Comparison of ENCODE assay signal across 14 mouse cellular contexts in the genomic region with DNA sequence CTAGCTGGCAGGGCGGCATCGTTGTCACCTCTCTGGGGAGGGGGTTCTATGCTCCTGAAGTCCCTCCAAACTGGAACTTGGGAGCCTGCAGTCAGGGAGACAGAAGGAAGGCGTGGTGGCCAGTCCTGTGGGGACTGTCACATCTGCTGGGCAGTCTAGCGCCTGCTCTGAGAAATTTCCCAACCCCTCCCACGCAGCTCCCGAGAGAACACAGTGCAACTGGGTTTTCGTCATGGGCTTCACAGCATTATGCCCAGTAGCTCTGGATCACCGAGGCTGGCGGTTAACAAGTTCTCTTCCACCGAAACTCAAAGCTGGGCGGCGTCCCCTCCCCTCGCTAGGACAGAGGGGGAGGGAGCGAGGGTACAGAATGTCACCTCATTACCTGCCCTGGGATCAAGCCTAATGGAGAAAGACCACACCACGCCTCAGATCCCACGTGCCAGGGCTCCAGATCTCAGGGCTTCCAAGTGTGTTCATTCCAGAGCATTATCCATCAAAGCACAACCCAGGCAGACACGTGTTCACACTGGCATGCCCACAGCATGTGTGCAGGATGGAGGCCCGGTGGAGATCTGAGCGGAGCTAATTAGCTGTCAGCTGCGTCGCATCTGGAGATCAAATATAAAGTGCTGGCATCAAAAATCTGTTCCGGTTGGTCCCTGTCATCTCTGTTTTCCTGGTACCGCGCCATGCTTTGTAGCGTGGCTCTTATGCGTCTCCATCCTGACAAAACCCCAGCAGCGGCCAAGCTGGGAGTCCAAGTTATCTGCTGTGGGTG. TPM values are rescaled to one million over a fixed set of nuclear protein-coding genes. Genes with fewer than 3 reads are reported as not detected.
DNase-seq lines count a peak whose midpoint lies in the region; ATAC-seq and TF ChIP-seq lines count a peak whose summit lies in the region.
"Had no signal": no experiment of that assay in that cellular context is flagged by ENCODE, and none has a peak within 500 bp of the region (broad histone marks: within the 10 kb centered on the region; RNA-seq: fewer than 3 reads in every experiment).

No protein-coding gene starts in this region.

- intact Hi-C loops in left cerebral cortex, postnatal 4 days (cut with DNase I) = no loop called here

- WGBS in heart, embryonic 13.5 days = 37% methylated on average over 27 of the region's 27 CpGs
- whole genome bisulfite sequencing in cerebellum, adult 2 months = 14% methylated on average over 27 of the region's 27 CpGs

- no peak for DNase-seq in heart, postnatal 4 days
- DNase-seq in retina, postnatal 1 day = peak; percentile 43
- no peak for DNase-seq in retina, embryonic 14.5 days (ENCODE audit: low spot score)
- peak; percentile 34 for DNase-seq in left cerebral cortex, postnatal 4 days
- no peak for DNase-seq in cerebellum, adult 2 months
- DNase-seq in gastrocnemius, postnatal 10 days = no peak
- no peak for DNase-seq in spleen, postnatal 36 days (ENCODE audit: low spot score in 2 of 2)
- DNase-seq: adrenal gland, postnatal 36 days; cerebellum, adult 9-10 months; gastrocnemius, postnatal 36 days; thymus, postnatal 25 days had no signal

- no peak for TF ChIP-seq POLR2A in cerebellum, adult 2 months (IDR thresholded peaks at IDR 0.05; ENCODE audit: borderline replicate concordance, insufficient read depth, low read length)

- peak overlapping the region; percentile 30; the same call in 1 of the 2 replicates for H3K9ac ChIP-seq in heart, embryonic 13.5 days
- H3K9ac ChIP-seq: liver, embryonic 14.5 days had no signal

- no peak for TF ChIP-seq CTCF in cerebellum, adult 2 months (IDR thresholded peaks at IDR 0.05; ENCODE audit: borderline replicate concordance, insufficient read depth, low read depth, low read length)

- no peaks in the 10 kb centered on the region for H3K9me3 ChIP-seq in heart, embryonic 13.5 days

- H3K4me2 ChIP-seq in heart, embryonic 13.5 days = no peak overlapping the region

- no peak overlapping the region for H3K27ac ChIP-seq in heart, embryonic 13.5 days (replicated peaks)
- H3K27ac ChIP-seq in cerebellum, adult 2 months (ENCODE audit: insufficient read depth, low read length) = no peak overlapping the region
- H3K27ac ChIP-seq: liver, embryonic 14.5 days had no signal

- no peak overlapping the region for H3K4me3 ChIP-seq in heart, embryonic 13.5 days
- no peak overlapping the region for H3K4me3 ChIP-seq in cerebellum, adult 2 months (replicated peaks; ENCODE audit: insufficient read depth, low read depth, low read length)

- peaks cover 51% of the 10 kb centered on the region for H3K27me3 ChIP-seq in heart, embryonic 13.5 days (replicated peaks)
- H3K27me3 ChIP-seq in cerebellum, adult 2 months (ENCODE audit: control insufficient read depth, insufficient read depth, low read length) = peaks cover 2% of the 10 kb centered on the region; the same call in 1 of the 2 replicates

- no peak for ATAC-seq in heart, embryonic 13.5 days (ENCODE audit: extremely low read depth, insufficient number of reproducible peaks, low FRiP score, low TSS enrichment)
- ATAC-seq: CD4-positive, CD25-positive, alpha-beta regulatory T cell, adult 4 months had no signal

- H3K4me1 ChIP-seq in heart, embryonic 13.5 days = peaks cover 10% of the 10 kb centered on the region
- H3K4me1 ChIP-seq in cerebellum, adult 2 months (ENCODE audit: control insufficient read depth, insufficient read depth, low read length) = peaks cover 3% of the 10 kb centered on the region; the same call in 1 of the 2 replicates

- H3K36me3 ChIP-seq in heart, embryonic 13.5 days = no peaks in the 10 kb centered on the region

RNA-seq across cellular contexts. Expression of a gene that starts 13.2 kb away (rescaled TPM):
- polyA plus RNA-seq in heart, embryonic 13.5 days (2015; fragmentation: Nextera tagmentation; extraction: Ambion mirVana) = 53.0 and 55.6 TPM in 2 replicates
- total RNA-seq in heart, postnatal 4 days (2021) = 10 to 100 TPM; 40.2 to 41.9 TPM
- 10 to 100 TPM; 37.5 to 40.4 TPM for total RNA-seq in left cerebral cortex, postnatal 4 days (2021)
- 95.4 and 99.7 TPM in 2 replicates for polyA plus RNA-seq in cerebellum, adult 2 months (2012; rRNA removed)
- 10 to 100 TPM; 43.5 to 43.7 TPM for total RNA-seq in gastrocnemius, postnatal 10 days (2021)

RNA-seq across cellular contexts. Expression of a gene that starts 20.6 kb away (rescaled TPM):
- polyA plus RNA-seq in heart, embryonic 13.5 days (2015; fragmentation: Nextera tagmentation; extraction: Ambion mirVana) = 325 and 327 TPM in 2 replicates
- 100 to 1,000 TPM; 105 to 117 TPM for total RNA-seq in heart, postnatal 4 days (2021)
- 100 to 1,000 TPM; 231 to 238 TPM for total RNA-seq in left cerebral cortex, postnatal 4 days (2021)
- polyA plus RNA-seq in cerebellum, adult 2 months (2012; rRNA removed) = 478 and 508 TPM in 2 replicates
- total RNA-seq in gastrocnemius, postnatal 10 days (2021) = 100 to 1,000 TPM in 1 of 2 experiments, 10 to 100 TPM in 1; 91.9 to 142 TPM

RNA-seq across cellular contexts. Expression of a gene that starts 29.1 kb away (rescaled TPM):
- 132 and 149 TPM in 2 replicates for polyA plus RNA-seq in heart, embryonic 13.5 days (2015; fragmentation: Nextera tagmentation; extraction: Ambion mirVana)
- 10 to 100 TPM; 73.2 to 74.5 TPM for total RNA-seq in heart, postnatal 4 days (2021)
- 100 to 1,000 TPM; 117 to 120 TPM for total RNA-seq in left cerebral cortex, postnatal 4 days (2021)
- 105 and 111 TPM in 2 replicates for polyA plus RNA-seq in cerebellum, adult 2 months (2012; rRNA removed)
- 10 to 100 TPM; 49.9 to 55.1 TPM for total RNA-seq in gastrocnemius, postnatal 10 days (2021)

Comparison
In these comparisons a context has a peak if more than half of its experiments do, and no peak if none do; other contexts are left out.
1. DNase-seq: peak in retina, postnatal 1 day (single experiment) and left cerebral cortex, postnatal 4 days (single experiment); none in heart, postnatal 4 days (single experiment), retina, embryonic 14.5 days (single experiment), cerebellum, adult 2 months (0 of 2), gastrocnemius, postnatal 10 days (single experiment) and spleen, postnatal 36 days (0 of 2).